Mouse (Mus musculus) lung, adult 2 months (tissue): ENCODE results near the gene Vps13d.

Source experiments
- CTCF ChIP-seq: fragments of 200-500 bp; IDR thresholded peaks from 2 replicates; pipeline ENCODE4 v1.5.1; 2011; ENCODE audit warnings: mild to moderate bottlenecking, low read length, control low read depth; ENCODE audit not compliant: insufficient read depth
- POLR2A ChIP-seq: fragments of 200-500 bp; IDR thresholded peaks from 2 replicates; pipeline ENCODE4 v1.6.1; 2011; ENCODE audit warnings: low read depth, mild to moderate bottlenecking, control low read depth, low read length, borderline replicate concordance; ENCODE audit errors: extremely low read depth

DNA sequence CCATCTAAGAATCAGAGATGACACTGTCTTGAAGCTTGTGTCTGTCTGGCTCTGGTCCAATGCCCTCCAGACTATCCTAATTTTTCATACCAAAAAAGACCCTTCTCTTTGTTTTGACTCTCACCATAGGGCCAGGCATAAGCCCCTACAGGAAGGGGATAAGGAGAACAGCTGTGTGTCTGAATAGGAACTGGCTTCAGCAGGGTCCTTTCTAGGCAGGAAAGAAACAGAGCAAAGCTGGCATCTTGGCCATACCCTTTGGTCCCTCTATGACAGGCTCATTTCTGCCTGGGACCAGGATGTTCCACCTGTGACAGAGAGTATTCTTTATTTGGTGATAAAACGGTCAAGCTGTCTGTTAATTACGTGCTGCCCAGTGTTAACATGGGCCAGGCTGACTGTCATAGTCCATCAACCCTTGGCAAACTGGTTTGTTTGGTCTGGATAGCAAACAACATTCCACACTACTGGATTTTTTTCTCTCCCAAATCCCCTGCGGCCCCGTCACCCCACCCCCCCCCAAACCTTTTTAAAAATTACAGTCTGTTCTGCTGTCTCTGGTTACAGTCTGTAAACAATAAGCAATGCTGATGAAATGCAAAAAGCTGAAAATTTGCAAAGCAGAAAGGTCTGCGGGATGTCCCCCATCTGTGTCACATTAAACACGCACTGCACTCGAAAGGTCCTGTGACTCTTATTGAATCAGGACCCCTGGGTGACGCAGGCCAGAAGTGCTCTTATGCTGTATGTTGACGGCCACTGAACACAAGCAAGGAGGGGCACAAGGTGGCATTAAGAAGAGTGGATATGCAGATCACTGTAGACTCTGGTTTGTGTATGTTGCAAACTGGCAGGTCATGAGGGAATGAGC lies 201.5 kb downstream of the Vps13d start:
- TF ChIP-seq CTCF (no peak), POLR2A (no peak)
